Mouse (Mus musculus): Measurements from ENCODE around the gene Otulin.

The Otulin gene

GRCm38 (mm10) chr15:27616159-27616558 lies 14.3 kb downstream of the Otulin start:
- no peak for DNase-seq (ENCODE audit: extremely low spot score, low spot score)

GRCm38 (mm10) chr15:27613255-27613654 lies 17.2 kb downstream of the Otulin start:
- no peak for DNase-seq (ENCODE audit: extremely low spot score, low spot score)

GRCm38 (mm10) chr15:27612533-27613221 lies 17.8 kb downstream of the Otulin start:
- DNase-seq (ENCODE audit: extremely low spot score, low spot score): peak; percentile 61

GRCm38 (mm10) chr15:27609554-27609953 lies 20.9 kb downstream of the Otulin start:
- no peak for DNase-seq (ENCODE audit: extremely low spot score, low spot score)

GRCm38 (mm10) chr15:27605252-27605651 lies 25.2 kb downstream of the Otulin start:
- DNase-seq (ENCODE audit: extremely low spot score, low spot score): no peak

GRCm38 (mm10) chr15:27604558-27604957 lies 25.9 kb downstream of the Otulin start:
- no peak for DNase-seq (ENCODE audit: extremely low spot score, low spot score)

- no peak for DNase-seq (ENCODE audit: extremely low spot score, low spot score)
These were observed 30.0 kb downstream of the Otulin start for GRCm38 (mm10) chr15:27600524-27600923.

- DNase-seq (ENCODE audit: extremely low spot score, low spot score): no peak
These were observed 31.6 kb downstream of the Otulin start for GRCm38 (mm10) chr15:27598786-27599385.

GRCm38 (mm10) chr15:27597516-27597915 lies 33.0 kb downstream of the Otulin start:
- DNase-seq (ENCODE audit: extremely low spot score, low spot score): no peak

- DNase-seq (ENCODE audit: extremely low spot score, low spot score): no peak
These were observed 33.9 kb downstream of the Otulin start for GRCm38 (mm10) chr15:27596463-27597140.

- no peak for DNase-seq (ENCODE audit: extremely low spot score, low spot score)
These were observed 34.9 kb downstream of the Otulin start for GRCm38 (mm10) chr15:27595560-27595959.

- DNase-seq (ENCODE audit: extremely low spot score, low spot score): peak; percentile 27
These were observed 35.5 kb downstream of the Otulin start for GRCm38 (mm10) chr15:27594973-27595372.

- DNase-seq (ENCODE audit: extremely low spot score, low spot score): no peak
These were observed 36.8 kb downstream of the Otulin start for GRCm38 (mm10) chr15:27593717-27594116.

- DNase-seq (ENCODE audit: extremely low spot score, low spot score): no peak
These were observed 37.7 kb downstream of the Otulin start for GRCm38 (mm10) chr15:27592620-27593320.

GRCm38 (mm10) chr15:27590812-27591211 lies 39.7 kb downstream of the Otulin start:
- DNase-seq (ENCODE audit: extremely low spot score, low spot score): no peak

GRCm38 (mm10) chr15:27588087-27588826 lies 42.2 kb downstream of the Otulin start:
- DNase-seq (ENCODE audit: extremely low spot score, low spot score): no peak

- no peak for DNase-seq (ENCODE audit: extremely low spot score, low spot score)
These were observed 44.4 kb downstream of the Otulin start for GRCm38 (mm10) chr15:27586093-27586480.

GRCm38 (mm10) chr15:27585466-27586092 lies 44.9 kb downstream of the Otulin start:
- DNase-seq (ENCODE audit: extremely low spot score, low spot score): no peak

GRCm38 (mm10) chr15:27583620-27584019 lies 46.9 kb downstream of the Otulin start:
- no peak for DNase-seq (ENCODE audit: extremely low spot score, low spot score)

- DNase-seq (ENCODE audit: extremely low spot score, low spot score): peak; percentile 34
These were observed 47.5 kb downstream of the Otulin start for GRCm38 (mm10) chr15:27583042-27583441.

- no peak for DNase-seq (ENCODE audit: extremely low spot score, low spot score)
These were observed 48.1 kb downstream of the Otulin start for GRCm38 (mm10) chr15:27582428-27582827.

All from neural tube, embryonic 10.5 days (tissue).